Mouse (Mus musculus) lung, adult 2 months (tissue): ENCODE measurements around the gene Zgrf1. TPM values are rescaled to one million over a fixed set of nuclear protein-coding genes. Genes with fewer than 3 reads are reported as not detected.

Experiments used
- DNase-seq: peaks from one replicate; pipeline ENCODE4 v3.0.0; 2022
- H3K4me1 ChIP-seq: fragments of 200-500 bp; 2 replicates; pipeline ENCODE4 v1.6.1; 2011; ENCODE audit warnings: low read length; ENCODE audit not compliant: control insufficient read depth, insufficient read depth
- H3K4me3 ChIP-seq: fragments of 200-500 bp; replicated peaks from 2 replicates; pipeline ENCODE3; 2011; ENCODE audit warnings: low read depth, mild to moderate bottlenecking, control low read depth, low read length; ENCODE audit errors: extremely low read depth
- CTCF ChIP-seq: fragments of 200-500 bp; IDR thresholded peaks from 2 replicates; pipeline ENCODE4 v1.5.1; 2011; ENCODE audit warnings: mild to moderate bottlenecking, low read length, control low read depth; ENCODE audit not compliant: insufficient read depth
- POLR2A ChIP-seq: fragments of 200-500 bp; IDR thresholded peaks from 2 replicates; pipeline ENCODE4 v1.6.1; 2011; ENCODE audit warnings: low read depth, mild to moderate bottlenecking, control low read depth, low read length, borderline replicate concordance; ENCODE audit errors: extremely low read depth
- WGBS: fragments of 180-500 bp; shearing (Covaris S2); methylation state at CpG from one replicate; pipeline ENCODE4 v1.1.7; 2018; 5-methylcytosine and 5-hydroxymethylcytosine counted together
- polyA plus RNA-seq: library from polyadenylated mRNA; depleted of rRNA; stranded (reverse); fragments of >200 nt; gene quantifications from 2 replicates; pipeline ENCODE4 v1.2.3, GENCODE M21; 2012

Zgrf1 gene
- polyA plus RNA-seq, 1 experiment = 0.58 TPM

DNA sequence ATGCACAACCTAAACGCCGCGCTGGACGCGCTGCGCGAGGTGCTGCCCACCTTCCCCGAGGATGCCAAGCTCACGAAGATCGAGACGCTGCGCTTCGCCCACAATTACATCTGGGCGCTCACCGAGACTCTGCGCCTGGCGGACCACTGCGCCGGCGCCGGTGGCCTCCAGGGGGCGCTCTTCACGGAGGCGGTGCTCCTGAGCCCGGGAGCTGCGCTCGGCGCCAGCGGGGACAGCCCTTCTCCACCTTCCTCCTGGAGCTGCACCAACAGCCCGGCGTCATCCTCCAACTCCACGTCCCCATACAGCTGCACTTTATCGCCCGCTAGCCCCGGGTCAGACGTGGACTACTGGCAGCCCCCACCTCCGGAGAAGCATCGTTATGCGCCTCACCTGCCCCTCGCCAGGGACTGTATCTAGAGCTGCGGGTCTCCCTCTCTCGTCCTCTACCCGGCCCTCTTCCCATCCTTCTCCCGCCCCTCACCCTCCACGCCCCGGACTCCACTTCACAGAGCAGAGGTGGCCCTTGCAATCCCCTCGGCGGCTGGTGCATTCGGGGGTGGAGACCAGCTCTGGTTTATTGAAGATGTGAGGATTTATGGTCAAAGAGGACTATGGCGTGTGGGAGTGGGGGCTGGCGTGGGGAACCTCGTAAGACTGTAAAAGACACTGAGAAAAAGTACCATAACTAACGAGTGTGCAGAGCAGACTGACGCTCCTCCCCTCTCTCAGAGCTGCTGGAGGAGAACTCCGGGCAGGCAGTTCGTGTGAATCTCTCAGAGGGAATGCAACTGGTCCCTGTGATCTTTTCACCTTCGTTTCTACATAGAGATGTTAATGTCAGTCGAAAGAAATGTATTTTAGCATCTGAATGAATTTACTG is 81.1 kb downstream of the Zgrf1 start:
- TF ChIP-seq CTCF (peak; percentile 40; the same call in 1 of the 2 replicates), POLR2A (no peak)
- DNase-seq = peak; percentile 68
- under 1% methylated on average over 58 of the region's 58 CpGs for WGBS
- peak overlapping the region; percentile 50 for H3K4me3 ChIP-seq
- H3K4me1 ChIP-seq = peaks cover 10% of the 10 kb centered on the region

DNA sequence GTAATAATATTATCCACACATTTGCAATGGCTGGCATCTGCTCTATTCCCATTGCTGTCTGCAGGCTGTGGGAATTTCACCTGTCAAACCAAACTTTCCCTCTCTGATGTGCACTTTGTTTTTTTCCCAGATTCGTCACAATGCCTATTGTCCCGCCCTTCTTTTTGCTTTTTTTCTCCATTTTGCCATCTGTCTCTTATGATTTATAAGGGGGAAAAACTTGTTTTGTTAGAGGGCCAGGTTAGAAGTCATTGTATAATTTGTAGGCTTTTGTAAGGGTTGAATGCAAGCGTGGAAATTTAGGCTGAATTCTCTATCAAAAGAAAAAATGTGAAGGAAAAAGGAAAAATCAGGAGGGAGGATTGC is 81.7 kb downstream of the Zgrf1 start:
- H3K4me1 ChIP-seq = peaks cover 10% of the 10 kb centered on the region
- TF ChIP-seq POLR2A (no peak), CTCF (no peak)
- H3K4me3 ChIP-seq = no peak overlapping the region
- WGBS = 17% methylated on average over 3 of the region's 3 CpGs
- DNase-seq = no peak

DNA sequence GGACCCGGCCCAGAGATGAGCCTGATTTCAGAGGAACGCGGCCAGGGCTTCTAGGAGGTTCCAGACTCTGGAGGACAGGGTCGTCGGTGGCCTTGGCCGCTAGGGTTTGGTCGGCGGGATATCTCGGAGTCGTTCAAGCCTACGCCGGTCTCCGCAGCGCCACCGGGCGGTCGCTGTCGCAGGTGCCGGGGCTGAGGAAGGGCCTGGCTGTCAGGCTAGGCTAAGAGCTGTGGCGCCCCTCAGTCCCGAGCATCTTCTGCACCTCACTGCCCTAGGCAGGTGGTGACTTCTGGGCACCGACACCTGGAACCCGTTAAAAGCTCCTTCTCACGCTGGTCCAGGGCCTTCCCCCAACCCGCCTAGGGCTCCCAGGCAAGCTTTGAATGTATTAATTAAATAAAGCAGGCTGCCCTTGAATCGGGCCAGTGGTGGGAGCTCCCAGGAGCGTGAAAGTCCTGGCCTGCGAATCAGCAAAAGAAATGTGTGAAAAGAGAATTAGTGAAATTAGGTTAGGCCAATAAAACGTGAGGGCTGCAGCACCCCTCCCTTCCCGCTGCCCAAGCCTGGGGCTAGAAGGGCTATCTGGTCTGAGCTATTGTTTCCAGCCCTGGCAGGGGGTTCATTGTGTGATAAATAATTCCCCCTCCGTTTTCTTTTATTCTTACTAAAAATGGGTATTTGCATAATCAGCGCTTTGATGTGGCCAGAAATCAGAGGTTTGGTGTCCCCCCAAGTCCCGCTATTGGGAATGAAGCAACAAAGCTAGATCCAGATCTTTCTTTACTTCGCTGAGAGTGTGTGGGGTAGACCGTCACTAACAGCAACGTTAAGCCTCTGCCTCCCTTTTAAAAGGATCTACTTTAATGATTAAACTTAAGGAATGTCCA is 86.8 kb downstream of the Zgrf1 start:
- Histone ChIP-seq H3K4me3 (no peak overlapping the region), H3K4me1 (no peaks in the 10 kb centered on the region)
- DNase-seq = no peak
- 4% methylated on average over 36 of the region's 36 CpGs for WGBS
- TF ChIP-seq POLR2A (no peak), CTCF (no peak)

DNA sequence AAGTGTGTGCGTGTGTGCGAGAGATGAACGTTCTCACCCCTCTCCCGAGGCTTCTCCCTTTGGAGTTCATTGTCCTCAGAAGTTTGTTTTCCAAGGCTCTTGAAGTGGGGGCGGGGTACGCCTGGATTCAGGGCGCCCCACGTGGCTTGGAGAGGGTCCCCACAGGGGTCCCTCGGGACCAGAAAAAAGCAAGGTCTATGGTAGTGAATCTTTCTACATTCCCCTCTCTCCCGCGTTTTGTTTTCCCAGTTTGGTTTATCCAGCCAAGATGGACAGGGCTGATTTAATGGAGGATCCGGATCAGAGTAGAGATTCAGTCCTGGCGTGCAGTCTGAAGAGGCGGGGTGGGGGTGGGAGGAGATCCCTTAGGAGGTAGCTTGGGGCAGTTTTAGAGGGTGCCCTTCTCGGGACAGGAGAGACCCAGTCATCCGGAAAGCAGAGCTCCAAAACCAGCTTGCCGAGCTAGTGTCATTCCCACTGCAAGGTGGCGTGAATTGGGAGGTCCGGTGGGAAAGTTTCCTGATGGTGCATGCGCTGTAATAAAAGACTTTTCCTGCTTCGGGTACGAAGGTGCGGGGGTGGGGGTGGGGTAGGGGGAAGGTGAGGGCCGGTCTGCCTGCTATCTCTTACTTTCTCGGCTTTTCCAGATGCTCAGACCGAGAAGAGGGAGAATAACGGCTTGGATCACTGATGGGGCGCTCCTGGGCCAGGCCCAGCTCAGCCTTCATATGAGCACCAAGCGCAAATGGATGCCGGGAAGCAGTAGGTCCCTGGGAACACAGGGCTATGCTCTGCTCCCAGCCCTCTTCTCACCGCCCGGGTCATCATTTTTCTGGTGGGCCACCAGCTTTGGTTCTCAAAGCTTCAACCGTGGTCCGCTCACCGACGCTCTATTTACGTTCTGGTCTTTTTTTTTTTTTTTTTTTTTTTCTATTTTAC is 87.7 kb downstream of the Zgrf1 start:
- DNase-seq = no peak
- WGBS = 7% methylated on average over 37 of the region's 37 CpGs

DNA sequence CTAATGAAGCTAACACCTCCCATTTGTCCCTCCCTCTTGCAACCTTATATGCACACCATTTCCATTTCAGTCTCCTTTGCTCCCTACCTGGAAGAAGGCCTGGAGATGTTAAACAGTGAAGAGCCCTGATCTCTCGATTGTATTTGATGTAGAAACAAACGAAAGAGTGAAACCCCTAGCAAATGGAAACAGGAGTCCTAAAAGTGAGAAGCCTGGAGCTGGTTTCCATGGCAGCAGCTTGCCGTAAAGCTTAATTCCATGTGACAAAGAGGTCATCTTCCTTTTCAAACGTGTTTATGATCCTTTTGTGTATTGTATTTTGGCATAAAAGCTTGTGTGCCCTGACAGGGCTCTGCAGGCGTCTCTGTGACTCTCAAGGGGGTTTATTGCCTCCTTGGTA is 88.9 kb downstream of the Zgrf1 start:
- TF ChIP-seq CTCF (no peak), POLR2A (no peak)
- no peak for DNase-seq
- 11% methylated on average over 5 of the region's 5 CpGs for WGBS
- Histone ChIP-seq H3K4me1 (no peaks in the 10 kb centered on the region), H3K4me3 (no peak overlapping the region)

More for the DNA sequence above, 87.7 kb downstream of the Zgrf1 start:
- TF ChIP-seq POLR2A = no peak
- no peak for TF ChIP-seq CTCF
- Histone ChIP-seq H3K4me1 (no peaks in the 10 kb centered on the region), H3K4me3 (no peak overlapping the region)

DNA sequence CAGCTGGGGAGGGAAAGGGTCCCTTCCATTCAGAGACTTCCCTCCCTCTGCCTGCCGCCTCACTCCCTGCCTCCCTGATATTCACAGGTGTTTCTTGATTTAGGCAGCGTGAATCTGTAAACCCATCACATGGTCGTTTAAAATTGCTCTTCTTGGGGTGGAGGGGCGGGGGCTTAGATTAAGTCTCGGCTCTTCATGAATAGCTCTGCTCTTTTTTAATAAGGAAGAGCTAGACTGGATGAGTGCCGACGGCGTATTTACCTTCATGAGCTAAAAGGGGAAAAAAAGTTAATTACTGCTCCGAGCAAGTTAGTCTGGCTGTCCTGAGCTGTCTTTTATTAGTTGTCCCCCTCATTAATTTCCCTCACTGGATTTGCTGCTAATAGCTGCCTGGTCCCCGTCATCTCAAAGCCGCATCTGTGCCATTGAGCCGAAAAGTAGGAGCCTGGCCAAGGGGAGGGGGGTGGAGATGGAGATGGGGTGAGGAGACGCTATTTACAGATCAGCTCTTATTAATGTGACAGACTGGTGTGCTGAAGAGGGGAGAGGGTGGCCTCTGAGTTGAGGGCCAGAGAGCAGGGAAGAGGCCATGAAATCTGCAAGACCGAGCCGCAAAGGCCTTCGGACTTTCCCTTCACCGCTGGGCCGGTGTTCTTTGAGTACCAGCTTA is 93.0 kb downstream of the Zgrf1 start:
- H3K4me1 ChIP-seq = no peaks in the 10 kb centered on the region
- no peak for DNase-seq
- WGBS = 52% methylated on average over 18 of the region's 18 CpGs
- no peak for TF ChIP-seq POLR2A
- no peak for TF ChIP-seq CTCF
- H3K4me3 ChIP-seq = no peak overlapping the region

DNA sequence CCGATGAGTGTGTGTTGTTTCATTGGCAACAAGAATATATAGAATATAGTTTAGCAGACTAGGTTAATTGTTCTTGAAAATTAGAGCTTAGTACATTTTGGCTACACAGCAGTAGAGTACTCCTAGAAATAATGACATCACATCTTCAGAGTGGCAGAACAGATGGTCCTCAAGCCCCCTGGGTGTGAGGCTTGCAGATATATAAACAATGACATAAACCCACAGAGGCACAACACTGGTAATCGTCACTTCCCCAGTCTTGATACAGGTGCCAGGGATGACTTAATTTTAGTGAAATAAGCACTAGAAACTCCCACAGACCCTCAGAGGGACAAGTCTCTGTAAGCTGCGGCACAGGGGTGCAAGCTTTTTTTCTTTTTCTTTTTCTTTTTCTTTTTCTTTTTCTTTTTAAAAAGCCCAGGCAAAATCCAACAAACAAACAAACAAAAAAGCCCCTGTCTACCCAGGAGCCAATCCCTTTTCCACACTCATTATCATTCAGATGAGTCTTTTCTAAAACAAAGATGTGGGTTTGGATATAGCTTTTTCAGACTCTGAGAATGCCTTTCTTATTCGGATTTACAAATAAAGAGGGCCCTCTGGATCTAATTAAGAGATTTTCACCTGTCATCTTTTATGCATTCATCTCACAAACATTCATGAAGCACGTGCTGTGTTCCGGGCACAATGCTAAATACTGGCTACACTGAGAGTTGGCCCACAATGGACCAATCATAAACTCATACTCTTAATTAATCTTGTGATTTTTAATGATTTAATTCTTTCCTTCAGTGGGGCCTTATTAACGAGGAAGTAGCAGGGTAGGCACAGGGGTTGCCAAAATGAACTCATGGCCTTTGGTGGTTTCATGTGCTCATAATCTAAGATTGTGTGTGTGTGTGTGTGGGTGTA is 98.7 kb downstream of the Zgrf1 start:
- H3K4me1 ChIP-seq = no peaks in the 10 kb centered on the region
- TF ChIP-seq CTCF (no peak), POLR2A (no peak)
- H3K4me3 ChIP-seq = no peak overlapping the region
- no peak for DNase-seq
- 57% methylated on average over 7 of the region's 7 CpGs for WGBS

DNA sequence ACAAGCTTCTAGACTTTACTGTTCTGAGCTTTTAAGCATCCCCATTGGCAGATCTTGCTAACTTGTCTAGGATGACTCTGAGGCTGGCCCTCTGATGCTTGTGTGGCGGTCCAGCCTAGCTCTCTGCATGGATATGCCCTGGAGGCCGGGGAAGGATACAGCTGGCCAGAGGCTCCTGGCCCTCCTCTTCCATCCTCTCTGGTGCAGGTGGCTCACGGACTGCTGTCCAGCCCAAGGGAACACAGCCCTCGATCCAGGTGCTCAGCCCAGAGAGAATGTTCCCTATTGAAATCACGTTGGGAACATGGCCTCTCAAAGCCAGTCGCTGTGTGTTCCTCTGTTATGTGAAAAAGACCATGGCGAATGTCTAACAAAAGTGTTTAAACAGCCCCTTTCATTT is 107.4 kb downstream of the Zgrf1 start:
- Histone ChIP-seq H3K4me1 (no peaks in the 10 kb centered on the region), H3K4me3 (no peak overlapping the region)
- DNase-seq = no peak
- TF ChIP-seq POLR2A = no peak
- TF ChIP-seq CTCF = no peak
- 81% methylated on average over 7 of the region's 7 CpGs for WGBS
